Mouse (Mus musculus) kidney, embryonic 15.5 days (tissue): Measurements from ENCODE around the gene Sptssa. TPM values are rescaled to one million over a fixed set of nuclear protein-coding genes. Genes with fewer than 3 reads are reported as not detected.
A peak's percentile ranks its signal among the peaks of the same experiment; 100 is the strongest.

ENCODE experiments used
- ATAC-seq: fragments of 200-750 bp; cut with Nextera tagmentation; replicated peaks from 2 replicates; pipeline ENCODE4 v1.8.0; 2017; ENCODE audit warnings: moderate TSS enrichment; ENCODE audit not compliant: low FRiP score
- H3K27ac ChIP-seq: fragments of 300-500 bp; sonication (generic); 2 replicates; pipeline ENCODE4 v1.5.1; 2015; ENCODE audit warnings: mild to moderate bottlenecking, inconsistent platforms
- H3K27me3 ChIP-seq: fragments of 300-500 bp; sonication (generic); 2 replicates; pipeline ENCODE4 v1.6.1; 2015; ENCODE audit warnings: inconsistent platforms
- H3K36me3 ChIP-seq: fragments of 300-500 bp; sonication (generic); 2 replicates; pipeline ENCODE4 v1.6.1; 2015; ENCODE audit warnings: inconsistent platforms
- H3K4me1 ChIP-seq: fragments of 300-500 bp; sonication (generic); 2 replicates; pipeline ENCODE4 v1.6.1; 2015; ENCODE audit warnings: inconsistent platforms
- H3K4me2 ChIP-seq: fragments of 300-500 bp; sonication (generic); 2 replicates; pipeline ENCODE4 v1.6.1; 2015; ENCODE audit warnings: moderate library complexity, mild to moderate bottlenecking, inconsistent platforms
- H3K4me3 ChIP-seq: fragments of 300-500 bp; sonication (generic); replicated peaks from 2 replicates; pipeline ENCODE4 v1.5.1; 2015; ENCODE audit warnings: mild to moderate bottlenecking, inconsistent platforms
- H3K9ac ChIP-seq: fragments of 300-500 bp; sonication (generic); 2 replicates; pipeline ENCODE4 v1.6.1; 2015; ENCODE audit warnings: mild to moderate bottlenecking, inconsistent platforms
- H3K9me3 ChIP-seq: fragments of 300-500 bp; sonication (generic); replicated peaks from 2 replicates; pipeline ENCODE4 v1.6.1; 2016; ENCODE audit warnings: inconsistent platforms
- WGBS: fragments of 180-500 bp; shearing (Covaris S2); methylation state at CpG from one replicate; pipeline ENCODE4 v1.1.7; 2015; ENCODE audit warnings: mixed read lengths; 5-methylcytosine and 5-hydroxymethylcytosine counted together
- microRNA counts: library from miRNA; unstranded; fragments of <30 nt; microRNA quantifications from one replicate; lab custom pipeline; 2016
- microRNA-seq: library from miRNA; unstranded; fragments of <30 nt; microRNA quantifications from one replicate; pipeline ENCODE4, GENCODE M21; 2016
- polyA plus RNA-seq: library from polyadenylated mRNA; unstranded; fragments of >200 nt; fragmentation: Nextera tagmentation; extraction: Ambion mirVana; gene quantifications from 2 replicates; pipeline ENCODE4 v1.2.1, GENCODE M21; 2015

Sptssa gene
- polyA plus RNA-seq, 1 experiment from 2014 or later: 192 TPM

DNA sequence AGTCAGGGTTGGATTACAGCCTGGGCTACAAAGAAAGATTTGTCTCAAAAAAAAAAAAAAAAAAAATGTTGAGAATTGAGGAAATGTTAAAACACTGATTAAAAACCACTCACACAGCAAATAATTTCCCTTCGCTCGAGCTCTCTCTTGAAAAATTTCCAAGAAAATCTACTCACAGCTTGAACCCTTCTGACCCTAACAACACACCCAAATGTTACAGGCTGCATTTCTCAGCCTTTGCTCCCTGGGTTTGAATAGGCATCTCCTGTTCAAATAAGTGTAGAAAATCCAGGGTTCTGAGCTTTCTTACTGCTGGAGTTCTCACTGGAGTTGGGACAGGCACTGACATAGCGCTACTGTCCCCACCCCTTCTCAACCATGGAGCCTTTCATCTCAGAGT is 51.2 kb downstream of the Sptssa start:
- H3K36me3 ChIP-seq: no peaks in the 10 kb centered on the region
- WGBS: 51% methylated on average over 3 of the region's 3 CpGs
- H3K27me3 ChIP-seq: no peaks in the 10 kb centered on the region
- H3K9ac ChIP-seq: no peak overlapping the region
- no peak for ATAC-seq
- H3K9me3 ChIP-seq: no peaks in the 10 kb centered on the region
- no peak overlapping the region for H3K4me2 ChIP-seq
- peaks cover 5% of the 10 kb centered on the region; the same call in 1 of the 2 replicates for H3K4me1 ChIP-seq
- H3K27ac ChIP-seq: no peak overlapping the region
- H3K4me3 ChIP-seq: no peak overlapping the region

DNA sequence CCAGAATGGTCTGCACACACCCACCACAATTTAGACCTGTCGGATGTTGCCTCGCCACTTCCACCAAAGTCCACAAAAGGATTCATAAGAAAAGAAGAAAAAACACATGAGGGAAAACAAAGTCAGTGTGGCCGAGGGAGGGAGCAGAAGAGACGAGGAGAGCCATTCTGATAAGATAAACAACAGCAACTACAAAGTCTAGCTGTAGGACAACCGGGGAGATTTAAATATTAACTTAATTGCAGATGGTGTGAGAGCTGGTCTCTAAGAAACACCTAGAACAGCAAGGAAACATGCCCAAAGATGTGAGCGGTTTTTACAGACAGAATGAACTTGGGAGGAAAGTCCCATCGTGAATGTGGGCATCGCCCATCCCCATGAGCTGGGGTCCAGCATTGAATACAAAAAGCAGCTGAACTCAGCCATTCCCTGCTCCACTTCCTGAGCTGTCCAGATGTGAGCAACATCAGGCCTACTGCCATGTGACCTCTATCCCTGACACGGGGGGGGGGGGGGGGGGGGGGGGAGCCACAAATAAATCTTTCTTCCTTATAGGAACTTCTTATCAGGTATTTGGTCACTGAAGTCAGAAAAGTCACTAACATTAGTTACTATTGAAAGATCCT is 52.7 kb downstream of the Sptssa start:
- Histone ChIP-seq H3K4me3 (no peak overlapping the region), H3K9me3 (no peaks in the 10 kb centered on the region), H3K4me1 (0 out of 2 replicates have a peak, but pooled peaks cover 2% of the 10 kb centered on the region), H3K27ac (no peak overlapping the region), H3K27me3 (no peaks in the 10 kb centered on the region), H3K36me3 (no peaks in the 10 kb centered on the region), H3K9ac (no peak overlapping the region), H3K4me2 (no peak overlapping the region)
- no peak for ATAC-seq
- WGBS: 72% methylated on average over 8 of the region's 9 CpGs

DNA sequence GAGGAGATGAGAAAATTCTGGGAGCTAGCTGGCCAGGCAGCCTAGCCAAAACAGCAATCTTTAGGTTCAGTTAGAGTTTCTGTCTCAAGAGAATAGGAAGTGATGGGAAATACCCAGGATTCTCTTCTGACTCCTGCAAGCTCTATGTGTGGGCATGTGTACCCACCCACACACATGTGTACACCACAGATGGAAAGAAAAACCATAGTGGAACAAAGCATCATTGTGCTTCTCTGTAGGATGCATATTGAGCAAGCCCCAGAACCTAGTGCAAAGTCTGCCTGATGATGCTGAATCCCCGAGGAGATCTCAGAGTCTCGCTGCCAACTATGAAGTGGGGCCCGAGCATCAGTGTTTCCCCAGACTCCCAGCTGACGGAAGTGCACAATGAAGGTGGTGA is 55.9 kb downstream of the Sptssa start:
- H3K4me2 ChIP-seq: no peak overlapping the region
- H3K36me3 ChIP-seq: no peaks in the 10 kb centered on the region
- H3K4me1 ChIP-seq: 0 out of 2 replicates have a peak, but pooled peaks cover 2% of the 10 kb centered on the region
- no peak overlapping the region for H3K4me3 ChIP-seq
- ATAC-seq: no peak
- no peaks in the 10 kb centered on the region for H3K27me3 ChIP-seq
- 93% methylated on average over 4 of the region's 4 CpGs for WGBS
- H3K9ac ChIP-seq: no peak overlapping the region
- H3K27ac ChIP-seq: no peak overlapping the region
- no peaks in the 10 kb centered on the region for H3K9me3 ChIP-seq

DNA sequence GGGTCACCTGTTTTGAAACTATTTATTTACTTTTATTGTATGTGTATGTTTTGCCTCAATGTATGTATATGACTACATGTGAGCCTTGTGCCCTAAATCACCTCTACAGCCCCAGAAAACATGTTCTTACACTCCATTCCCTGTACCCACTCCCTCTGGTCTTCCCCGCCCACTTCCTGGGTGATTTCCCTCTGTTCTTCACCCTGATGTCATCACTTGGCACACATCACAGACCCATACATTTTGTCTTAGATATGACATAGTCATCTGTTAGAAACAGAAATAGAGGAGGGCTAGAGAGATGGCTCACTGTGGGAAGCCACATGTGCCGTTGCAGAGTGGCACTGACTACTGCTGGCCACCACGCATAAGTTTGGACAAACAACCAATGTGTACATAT is 58.0 kb downstream of the Sptssa start:
- Histone ChIP-seq H3K9ac (no peak overlapping the region), H3K4me2 (no peak overlapping the region), H3K27ac (no peak overlapping the region), H3K27me3 (no peaks in the 10 kb centered on the region), H3K4me3 (no peak overlapping the region), H3K4me1 (no peaks in the 10 kb centered on the region), H3K36me3 (no peaks in the 10 kb centered on the region), H3K9me3 (no peaks in the 10 kb centered on the region)
- WGBS: 98% methylated on average over 3 of the region's 3 CpGs
- ATAC-seq: no peak

DNA sequence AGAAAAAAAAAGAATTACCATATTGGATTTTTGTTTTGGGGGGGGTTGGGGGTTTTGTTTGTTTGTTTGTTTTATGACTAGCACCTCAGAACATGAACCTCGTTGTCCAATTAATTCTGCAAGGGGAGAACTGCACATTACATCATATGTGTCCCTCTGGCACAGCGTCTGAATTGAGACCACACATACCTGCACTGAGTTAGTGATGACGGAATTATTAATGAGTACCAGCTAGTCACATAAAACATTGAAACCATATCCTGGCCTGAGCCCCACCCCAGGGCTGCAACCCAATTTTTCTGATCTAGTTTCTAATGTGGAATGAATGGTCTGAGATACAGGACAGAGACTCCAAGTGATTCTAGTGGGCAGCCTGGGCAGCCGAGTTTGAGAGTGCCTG is 59.7 kb downstream of the Sptssa start:
- Histone ChIP-seq H3K36me3 (no peaks in the 10 kb centered on the region), H3K4me1 (no peaks in the 10 kb centered on the region), H3K27me3 (no peaks in the 10 kb centered on the region), H3K4me3 (no peak overlapping the region), H3K9ac (no peak overlapping the region), H3K4me2 (no peak overlapping the region), H3K27ac (no peak overlapping the region), H3K9me3 (no peaks in the 10 kb centered on the region)
- 82% methylated on average over 4 of the region's 4 CpGs for WGBS
- ATAC-seq: no peak

MicroRNA genes within 50 kb of the gene (microRNA counts, 519-probe panel; counts per million panel counts)
- microRNA mmu-miR-1892 (lab: Ali Mortazavi, UCI): 1,643 counts per million, percentile 9 among the panel's probes with 10 or more counts

Small RNAs within 50 kb of the gene (microRNA-seq; reads per million reads assigned to microRNA genes)
- not detected for gene Mir1892

Other genes starting within 250 kb of the Sptssa start
- 61.6 and 63.3 TPM in 2 replicates for gene Eapp, start 39.3 kb upstream of the Sptssa start, polyA plus RNA-seq
- 186 and 200 TPM in 2 replicates for gene Snx6, start 139.1 kb upstream of the Sptssa start, polyA plus RNA-seq
- 192 and 207 TPM in 2 replicates for gene Cfl2, start 206.3 kb upstream of the Sptssa start, polyA plus RNA-seq